Mouse (Mus musculus) layer of hippocampus, adult 9-10 months (tissue): ENCODE results near the gene Trdn.
A peak's percentile ranks its signal among the peaks of the same experiment; 100 is the strongest.

Source experiments
- DNase-seq: peaks from one replicate; pipeline ENCODE4 v3.0.0; 2022; ENCODE audit warnings: low spot score

Gene Trdn

DNA sequence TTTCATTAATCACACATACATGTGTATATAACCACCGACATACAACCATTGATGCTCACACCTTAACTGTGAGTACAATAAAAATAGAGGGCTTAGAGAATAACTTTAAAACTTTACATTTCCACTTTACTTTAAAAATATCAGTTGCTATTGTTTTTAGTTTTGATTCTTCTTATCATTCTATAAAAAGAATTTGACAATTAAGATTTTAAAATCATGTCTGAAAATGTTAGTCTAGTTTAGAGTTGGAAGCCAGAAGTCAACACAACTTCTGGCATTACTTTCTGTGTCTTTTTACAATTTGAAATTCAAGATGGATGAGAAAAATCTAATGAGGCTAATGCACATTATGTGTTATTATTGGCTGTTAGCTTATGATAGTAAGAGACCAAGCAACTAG lies at the start of gene Trdn:
Gene Trdn (plus strand): TSS at position 301 of the 400 bp plus-strand sequence.
- DNase-seq = no peak

GRCm38 (mm10) chr10:33060771-33061170 lies 19.6 kb upstream of the Trdn start:
- DNase-seq = no peak

DNA sequence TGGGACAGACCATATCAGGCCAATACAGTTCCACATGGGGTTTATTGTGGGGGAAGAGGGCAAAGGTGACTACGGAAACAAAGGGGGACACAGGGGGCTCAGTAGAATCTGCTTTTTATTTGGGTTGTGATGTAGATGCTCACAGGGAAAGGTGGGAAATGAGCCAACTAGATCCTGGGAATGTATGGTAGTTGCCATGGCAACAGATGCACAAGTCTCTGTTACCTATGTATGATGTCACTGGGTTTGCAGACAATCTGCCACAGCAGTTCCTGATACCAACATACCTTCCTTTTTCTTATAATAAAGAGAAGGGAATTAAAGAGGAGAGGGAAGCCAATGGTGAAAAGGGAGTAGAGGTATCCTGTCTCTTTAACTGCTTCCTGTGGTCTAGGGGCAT lies 14.8 kb upstream of the Trdn start:
- DNase-seq = no peak

DNA sequence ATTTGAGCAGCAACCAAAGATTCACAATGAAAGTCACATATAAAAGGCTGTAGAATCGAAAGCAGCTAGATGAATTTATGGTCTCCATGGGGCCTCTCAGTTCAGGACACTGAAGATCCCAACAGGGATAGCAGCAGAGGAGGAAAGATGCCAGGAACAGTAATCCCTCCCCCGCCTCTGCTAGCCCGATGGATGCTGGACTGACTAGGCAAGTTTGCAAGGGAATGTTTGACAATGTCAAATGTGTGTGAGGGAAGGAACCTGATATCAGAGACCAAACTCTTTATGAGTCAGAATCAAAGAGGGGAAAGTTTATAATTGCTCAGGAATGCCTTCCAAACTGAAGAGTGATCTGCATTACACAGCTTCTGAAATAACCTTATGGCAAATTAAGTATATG lies 7.2 kb upstream of the Trdn start:
- DNase-seq = no peak

GRCm38 (mm10) chr10:33082151-33082844 lies 1.9 kb downstream of the Trdn start:
- no peak for DNase-seq

- no peak for DNase-seq
Measured at GRCm38 (mm10) chr10:33082961-33083626, 2.7 kb downstream of the Trdn start.

DNA sequence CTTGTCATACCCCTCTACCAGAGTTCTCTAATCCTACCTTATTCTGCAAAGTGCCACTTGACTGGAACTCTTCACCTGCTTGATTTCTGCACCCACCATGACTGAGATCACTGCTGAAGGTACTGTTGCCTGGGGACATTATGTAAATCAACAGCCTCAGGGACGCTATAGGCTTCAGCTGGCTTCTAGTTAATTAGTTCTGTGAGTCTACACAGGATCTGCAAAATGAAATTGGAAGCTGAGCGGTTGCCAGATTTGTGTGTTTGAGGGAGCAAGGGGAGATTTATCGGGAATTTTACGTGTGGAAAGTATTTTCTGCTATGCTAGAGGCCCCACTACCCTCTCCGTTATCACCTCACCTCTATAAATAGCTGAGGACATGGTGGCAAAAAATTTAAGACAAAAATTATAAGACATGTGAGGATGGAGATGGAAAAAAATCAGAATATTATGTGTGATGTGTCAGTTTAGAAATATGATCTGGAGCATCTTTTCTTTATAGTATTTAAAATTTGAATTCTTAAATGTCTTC lies 3.3 kb downstream of the Trdn start:
- no peak for DNase-seq

DNA sequence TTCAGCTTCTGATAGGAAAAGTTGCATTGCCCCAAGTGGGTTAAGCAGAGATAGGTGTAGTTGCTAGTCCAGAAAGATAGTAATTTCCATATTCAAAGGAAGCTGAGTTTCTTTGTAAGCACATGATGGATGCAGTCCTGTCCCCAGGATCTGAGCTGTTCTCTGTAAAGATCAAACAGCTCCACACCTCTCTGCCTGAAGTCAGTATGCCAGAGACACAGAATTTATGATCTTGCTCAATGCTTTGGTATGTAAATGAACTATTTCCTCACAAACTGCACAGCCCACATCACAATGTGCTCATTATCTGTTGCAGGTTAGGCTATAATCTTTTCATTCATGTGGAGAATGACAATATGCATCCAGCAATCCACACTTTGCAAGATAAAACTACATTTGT lies 8.0 kb downstream of the Trdn start:
- no peak for DNase-seq

DNA sequence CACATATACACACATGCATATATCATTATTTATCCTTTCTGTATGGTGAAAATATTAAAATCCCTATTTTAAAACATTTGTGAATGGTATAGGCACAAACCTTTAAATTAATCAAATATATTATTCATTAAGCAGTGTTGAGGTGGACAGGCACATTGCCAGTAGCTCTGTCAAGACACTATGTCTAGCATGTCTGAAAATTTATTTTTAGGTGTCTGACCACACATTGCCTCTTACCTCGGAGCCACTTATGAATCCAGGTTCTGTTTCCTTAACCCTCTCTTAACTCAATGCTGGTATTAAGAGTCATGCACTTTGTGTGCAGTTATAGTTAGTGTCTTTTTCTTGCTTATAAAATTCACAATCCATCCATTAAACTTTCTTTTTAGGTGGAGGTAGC lies 12.0 kb downstream of the Trdn start:
- no peak for DNase-seq

GRCm38 (mm10) chr10:33107942-33108341 lies 27.6 kb downstream of the Trdn start:
- no peak for DNase-seq

GRCm38 (mm10) chr10:33123028-33123427 lies 42.7 kb downstream of the Trdn start:
- DNase-seq = no peak

GRCm38 (mm10) chr10:33144911-33145310 lies 64.6 kb downstream of the Trdn start:
- peak; percentile 26 for DNase-seq

GRCm38 (mm10) chr10:33179731-33180631 lies 99.6 kb downstream of the Trdn start:
- no peak for DNase-seq

DNA sequence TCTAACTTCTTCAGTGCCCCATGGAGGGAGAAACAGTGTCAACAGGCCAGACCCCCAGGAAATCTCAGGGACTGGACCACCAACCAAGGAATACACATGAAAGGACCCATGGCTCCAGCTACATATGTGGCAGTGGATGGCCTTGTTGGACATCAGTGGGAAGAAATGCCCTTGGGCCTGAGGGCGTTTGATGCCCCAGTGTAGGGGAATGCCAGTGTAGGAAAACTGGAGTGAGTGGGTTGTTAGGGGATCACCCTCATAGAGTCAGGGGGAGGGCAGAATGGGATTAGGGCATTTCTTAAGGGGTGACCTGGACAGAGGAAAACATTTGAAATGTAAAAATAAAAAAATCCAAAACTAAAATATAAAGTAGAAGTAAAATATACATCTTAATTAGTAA lies 108.7 kb downstream of the Trdn start:
- no peak for DNase-seq

DNA sequence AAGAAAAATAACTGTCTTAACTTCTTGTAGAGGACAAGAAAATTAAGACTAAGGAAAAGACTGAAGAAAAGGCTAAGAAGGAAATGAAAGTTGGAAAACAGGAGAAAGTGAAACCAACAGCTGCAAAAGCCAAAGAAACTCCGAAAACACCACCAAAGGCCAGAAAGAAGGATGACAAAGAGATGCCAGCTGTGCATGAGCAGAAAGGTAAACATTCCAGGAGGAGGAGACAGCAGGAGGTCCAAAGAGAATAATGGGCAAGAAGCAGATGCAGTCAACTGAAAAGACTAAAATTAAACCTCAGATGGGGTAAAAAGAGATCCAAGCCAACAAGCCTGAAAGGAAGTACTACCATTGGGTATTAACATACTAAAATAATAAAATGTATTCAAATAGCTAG lies 115.6 kb downstream of the Trdn start:
- no peak for DNase-seq

- DNase-seq = no peak
Measured at GRCm38 (mm10) chr10:33198257-33198656, 117.9 kb downstream of the Trdn start.

GRCm38 (mm10) chr10:33210411-33210810 lies 130.1 kb downstream of the Trdn start:
- no peak for DNase-seq

DNA sequence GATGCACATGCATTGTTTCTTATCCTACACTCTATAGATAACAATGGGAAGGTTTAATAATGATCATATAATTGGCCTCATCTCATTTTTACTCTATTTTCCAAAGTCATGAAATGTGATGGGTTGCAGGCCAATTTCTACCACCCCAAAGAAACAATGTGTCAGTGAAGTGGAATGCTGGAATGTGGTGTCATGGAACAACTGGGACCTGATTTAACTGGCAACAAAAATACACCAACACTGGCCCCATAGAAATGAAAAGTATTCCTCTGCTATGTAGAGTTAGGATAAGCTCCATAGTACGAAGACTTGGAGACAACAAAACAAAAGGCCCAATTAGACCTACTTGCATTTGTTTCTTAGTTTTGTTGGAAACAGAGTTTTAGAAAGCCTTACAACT lies 173.6 kb downstream of the Trdn start:
- DNase-seq = no peak

- DNase-seq = no peak
Measured at GRCm38 (mm10) chr10:33256202-33256601, 175.8 kb downstream of the Trdn start.

DNA sequence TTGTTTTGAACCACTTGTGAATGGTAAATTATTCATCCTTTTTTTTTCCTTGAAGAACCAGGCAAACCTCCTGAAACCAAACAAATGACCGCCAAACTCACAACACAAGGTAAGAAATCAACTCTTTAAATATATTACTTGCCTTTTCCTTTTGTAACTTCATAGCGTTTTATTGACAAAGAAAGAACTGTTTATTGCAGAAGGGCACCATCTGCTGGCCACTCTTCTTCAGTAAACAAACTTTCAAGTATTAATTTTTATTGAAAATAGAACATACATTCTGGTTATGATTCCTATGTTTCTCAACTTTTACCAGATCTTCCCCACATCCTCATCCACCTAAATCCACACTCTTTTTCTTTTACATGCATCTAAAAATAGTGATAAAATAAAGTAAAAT lies 224.6 kb downstream of the Trdn start:
- DNase-seq = peak; percentile 25

- DNase-seq = no peak
Measured at GRCm38 (mm10) chr10:33353026-33353425, 272.7 kb downstream of the Trdn start.

DNA sequence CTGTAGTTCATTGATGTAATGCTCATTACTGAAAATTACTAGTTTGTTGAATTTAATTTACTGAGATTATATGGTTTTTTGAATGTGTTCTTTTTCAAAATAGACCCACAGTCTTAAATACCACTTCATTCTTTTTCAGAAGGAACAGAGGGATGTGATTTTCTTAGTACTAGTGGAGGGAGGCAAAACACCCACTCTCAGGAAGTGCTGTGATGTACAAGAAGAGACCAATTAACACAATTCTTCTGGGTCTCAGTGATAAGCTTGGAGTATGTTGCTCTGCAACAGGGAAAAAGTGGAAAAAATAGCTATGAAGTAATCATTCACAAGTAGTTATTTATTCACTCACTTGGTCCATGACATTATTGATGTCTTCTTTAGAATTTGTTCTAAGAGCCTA lies 286.2 kb downstream of the Trdn start:
- DNase-seq = no peak

GRCm38 (mm10) chr10:33370534-33370933 lies 290.2 kb downstream of the Trdn start:
- no peak for DNase-seq
